Mouse (Mus musculus) C2C12 (cell line): ENCODE measurements around the gene Shc2. TPM values are rescaled to one million over a fixed set of nuclear protein-coding genes. Genes with fewer than 3 reads are reported as not detected.
A peak's percentile ranks its signal among the peaks of the same experiment; 100 is the strongest.

ENCODE experiments used
- H3K27me3 ChIP-seq: one replicate; pipeline ENCODE4 v1.6.1; 2011; ENCODE audit not compliant: control insufficient read depth, insufficient read depth, insufficient read length
- H3K36me3 ChIP-seq: one replicate; pipeline ENCODE4 v1.6.1; 2011; ENCODE audit not compliant: control insufficient read depth, insufficient read depth
- H3K4me3 ChIP-seq: one replicate; pipeline ENCODE4 v1.5.1; 2011; ENCODE audit warnings: mild to moderate bottlenecking, control low read depth; ENCODE audit not compliant: poor library complexity, insufficient read depth, severe bottlenecking
- H3K79me2 ChIP-seq: one replicate; pipeline ENCODE4 v1.6.1; 2011; ENCODE audit not compliant: control insufficient read depth, insufficient read depth
- H3K79me3 ChIP-seq: one replicate; pipeline ENCODE4 v1.6.1; 2011; ENCODE audit warnings: low read depth, control low read depth
- H3ac ChIP-seq: one replicate; pipeline ENCODE3; 2011; ENCODE audit warnings: low read depth; ENCODE audit not compliant: control insufficient read depth, insufficient read length
- CEBPB ChIP-seq: IDR thresholded peaks from one replicate; pipeline ENCODE4 v1.6.1; 2011; ENCODE audit warnings: low read depth, mild to moderate bottlenecking, control low read depth, moderate library complexity
- CTCF ChIP-seq: IDR thresholded peaks from one replicate; pipeline ENCODE4 v1.5.1; 2011; ENCODE audit not compliant: control insufficient read depth, insufficient read depth, insufficient read length
- FOSL1 ChIP-seq: IDR thresholded peaks from one replicate; pipeline ENCODE4 v1.8.0; 2011; ENCODE audit warnings: mild to moderate bottlenecking, low read length; ENCODE audit not compliant: poor library complexity, insufficient read depth, severe bottlenecking
- MAX ChIP-seq: IDR thresholded peaks from one replicate; pipeline ENCODE4 v1.6.1; 2011; ENCODE audit warnings: mild to moderate bottlenecking, control low read depth
- MYOD1 ChIP-seq: IDR thresholded peaks from one replicate; pipeline ENCODE4 v1.6.1; 2011; ENCODE audit warnings: low read depth; ENCODE audit not compliant: control insufficient read depth, insufficient read length
- MYOG ChIP-seq: IDR thresholded peaks from one replicate; pipeline ENCODE4 v1.6.1; 2011; ENCODE audit not compliant: control insufficient read depth, insufficient read length; ENCODE audit errors: extremely low read depth
- USF1 ChIP-seq: IDR thresholded peaks from one replicate; pipeline ENCODE4 v1.6.1; 2011; ENCODE audit warnings: low read depth, mild to moderate bottlenecking, control low read depth, moderate library complexity
- long read RNA-seq, 2 experiments: library from polyadenylated mRNA; unstranded; transcript quantifications; one replicate each; pipeline ENCODE4 v2.0.0; 2019 to 2020
- polyA plus RNA-seq: library from polyadenylated mRNA; unstranded; fragments of >200 nt; fragmentation: generic; extraction: Trizol; gene quantifications from one replicate; pipeline ENCODE4 v1.2.1, GENCODE M21; 2012; ENCODE audit warnings: missing spikeins

Shc2 gene
- 3.5 TPM for polyA plus RNA-seq
- long read RNA-seq, experiment 1, partial matches to known transcripts, result 2 of 9 reads
- long read RNA-seq, experiment 1, other reads (novel, unspliced or antisense), result 4 of 9 reads
- long read RNA-seq, experiment 2, transcript Shc2-201 (13 exons, 3,243 nt), result major isoform, 6 of 12 reads
- long read RNA-seq, experiment 2, partial matches to known transcripts, result 4 of 12 reads
- long read RNA-seq, experiment 2, other reads (novel, unspliced or antisense), result 1 of 12 reads

GRCm38 (mm10) chr10:79637128-79638110 is at the start of gene Shc2:
Shc2 (minus strand) TSS chr10:79637918.
- peak within 1 kb of the TSS; percentile 92 for H3ac ChIP-seq
- TF ChIP-seq CEBPB, result no peak
- TF ChIP-seq USF1, result no peak
- no peak for TF ChIP-seq MAX
- TF ChIP-seq FOSL1, result no peak
- no peak for TF ChIP-seq MYOG
- TF ChIP-seq MYOD1, result no peak
- TF ChIP-seq CTCF, result no peak
- H3K36me3 ChIP-seq, result no peaks in the 10 kb centered on the region
- H3K79me3 ChIP-seq, result no peaks in the 10 kb centered on the region
- H3K79me2 ChIP-seq, result no peaks in the 10 kb centered on the region
- H3K27me3 ChIP-seq, result peaks cover 18% of the 10 kb centered on the region
- peak within 1 kb of the TSS; percentile 14 for H3K4me3 ChIP-seq

DNA sequence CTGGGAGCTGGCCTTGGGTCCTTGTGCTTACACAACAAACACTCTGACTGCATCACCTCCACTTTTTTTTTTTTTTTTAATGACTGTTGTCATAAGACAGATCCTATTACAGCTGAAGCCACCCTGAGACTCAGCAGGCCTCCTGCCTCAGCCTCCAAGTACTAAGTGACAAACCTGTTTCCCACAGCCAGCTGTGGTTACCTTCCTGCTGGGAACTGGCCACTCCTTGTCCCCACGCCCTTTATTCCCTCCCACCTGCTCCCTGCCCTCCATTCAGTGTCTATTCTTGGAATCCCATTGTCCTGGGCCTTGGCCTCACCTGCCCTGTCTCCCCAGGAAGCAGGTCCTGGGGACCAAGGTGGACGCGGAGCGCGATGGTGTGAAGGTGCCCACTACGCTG is 49.8 kb upstream of the Shc2 start:
- Histone ChIP-seq H3K79me2 (peaks cover 54% of the 10 kb centered on the region), H3K36me3 (peaks cover 64% of the 10 kb centered on the region), H3K79me3 (peaks cover 42% of the 10 kb centered on the region), H3K27me3 (no peaks in the 10 kb centered on the region), H3K4me3 (no peak overlapping the region), H3ac (no peak overlapping the region)
- TF ChIP-seq MYOG (no peak), CEBPB (no peak), USF1 (no peak), FOSL1 (no peak), MYOD1 (no peak), CTCF (no peak), MAX (no peak)

GRCm38 (mm10) chr10:79686691-79687090 is 49.0 kb upstream of the Shc2 start:
- H3ac ChIP-seq, result no peak overlapping the region
- TF ChIP-seq CTCF (no peak), CEBPB (no peak), FOSL1 (no peak), USF1 (no peak), MYOG (no peak), MYOD1 (no peak), MAX (no peak)
- no peak overlapping the region for H3K4me3 ChIP-seq
- peaks cover 43% of the 10 kb centered on the region for H3K79me3 ChIP-seq
- H3K27me3 ChIP-seq, result no peaks in the 10 kb centered on the region
- H3K79me2 ChIP-seq, result peaks cover 59% of the 10 kb centered on the region
- H3K36me3 ChIP-seq, result peaks cover 64% of the 10 kb centered on the region

DNA sequence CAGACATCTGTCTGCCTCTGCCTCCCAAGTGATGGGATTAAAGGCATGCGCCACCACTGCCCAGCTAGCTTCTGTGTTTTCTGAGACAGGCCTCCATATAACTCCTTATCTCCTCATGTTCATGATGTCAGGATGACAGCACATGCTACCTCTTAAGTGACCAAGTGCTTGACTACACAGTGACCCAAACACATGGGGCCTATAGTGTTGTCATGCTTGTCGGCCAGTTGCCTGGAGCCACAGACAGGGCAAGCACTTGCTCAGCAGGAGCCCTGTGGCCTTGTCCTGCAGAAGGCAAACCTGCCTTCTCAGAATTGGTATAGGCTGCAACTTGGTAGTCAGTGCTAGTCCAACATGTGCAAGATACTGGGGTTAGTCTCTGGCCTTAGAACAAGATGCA is 48.5 kb upstream of the Shc2 start:
- Histone ChIP-seq H3K27me3 (no peaks in the 10 kb centered on the region), H3K79me3 (peaks cover 43% of the 10 kb centered on the region), H3K79me2 (peaks cover 59% of the 10 kb centered on the region), H3ac (no peak overlapping the region), H3K4me3 (no peak overlapping the region), H3K36me3 (peaks cover 64% of the 10 kb centered on the region)
- TF ChIP-seq CEBPB, result no peak
- TF ChIP-seq FOSL1, result no peak
- TF ChIP-seq MYOD1, result no peak
- TF ChIP-seq CTCF, result no peak
- no peak for TF ChIP-seq USF1
- TF ChIP-seq MYOG, result no peak
- TF ChIP-seq MAX, result no peak

DNA sequence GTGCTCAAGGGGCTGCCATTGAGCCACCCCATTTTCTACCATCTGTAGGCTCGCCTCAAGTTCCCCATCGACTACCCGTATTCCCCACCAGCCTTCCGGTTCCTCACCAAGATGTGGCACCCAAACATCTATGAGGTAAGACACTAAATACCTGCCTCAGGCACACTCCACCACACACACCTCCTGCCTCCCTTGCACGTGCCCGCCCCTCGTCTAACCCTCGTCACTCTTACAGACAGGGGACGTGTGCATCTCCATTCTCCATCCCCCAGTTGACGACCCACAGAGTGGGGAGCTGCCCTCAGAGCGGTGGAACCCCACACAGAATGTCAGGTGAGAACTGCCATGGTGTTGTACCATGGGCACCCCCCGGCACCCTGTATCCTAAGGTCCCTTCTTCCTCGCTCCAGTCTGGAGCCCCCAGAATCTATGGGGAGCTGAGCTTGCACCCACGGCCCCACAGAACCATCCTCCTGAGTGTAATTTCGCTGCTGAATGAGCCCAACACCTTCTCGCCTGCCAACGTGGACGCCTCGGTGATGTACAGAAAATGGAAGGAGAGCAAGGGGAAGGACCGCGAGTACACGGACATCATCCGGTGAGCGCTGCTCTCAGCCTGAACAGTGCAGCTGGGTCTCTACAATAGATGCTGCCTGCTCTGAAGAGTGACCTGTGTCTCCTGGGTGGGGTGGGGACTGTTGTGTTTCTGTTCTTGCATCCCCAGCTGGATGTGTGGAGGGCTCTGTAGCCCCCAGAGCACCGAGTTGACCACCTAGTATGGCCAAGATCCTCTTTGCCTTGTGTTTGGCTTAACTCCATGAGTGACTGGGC is 47.3 kb upstream of the Shc2 start:
- Histone ChIP-seq H3K79me3 (peaks cover 43% of the 10 kb centered on the region), H3K4me3 (no peak overlapping the region), H3K36me3 (peaks cover 64% of the 10 kb centered on the region), H3K79me2 (peaks cover 59% of the 10 kb centered on the region), H3ac (peak overlapping the region; percentile 5), H3K27me3 (no peaks in the 10 kb centered on the region)
- TF ChIP-seq CEBPB (no peak), MYOD1 (no peak), CTCF (no peak), USF1 (no peak), MYOG (no peak), MAX (no peak), FOSL1 (no peak)
